10 mouse cellular contexts compared by ENCODE assay signal in the genomic region with DNA sequence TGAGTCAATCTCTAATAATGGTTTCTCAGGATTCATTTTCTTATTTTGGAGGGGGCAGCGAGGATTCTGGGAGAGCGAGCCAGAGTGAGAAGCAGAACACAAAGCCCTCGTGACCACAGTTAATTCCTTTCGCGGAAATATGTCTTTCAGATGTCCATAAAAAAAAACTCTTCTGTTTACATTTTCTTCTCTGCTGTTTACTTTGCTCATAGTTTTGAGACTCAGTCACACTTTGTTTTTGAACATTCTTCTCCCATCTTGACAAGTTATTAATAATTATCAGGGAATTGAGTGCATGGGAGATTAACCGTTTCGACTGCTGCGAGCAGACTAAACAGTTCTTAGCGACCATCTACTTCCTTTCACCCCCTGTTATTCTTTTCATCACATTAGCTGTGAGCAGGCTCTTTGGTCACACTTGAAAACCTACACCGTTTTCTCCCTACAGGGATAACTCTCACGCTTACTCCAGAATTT.
A peak's percentile ranks its signal among the peaks of the same experiment; 100 is the strongest.
DNase-seq lines count a peak whose midpoint lies in the region; ATAC-seq and TF ChIP-seq lines count a peak whose summit lies in the region.
"Had no signal": no experiment of that assay in that cellular context is flagged by ENCODE, and none has a peak within 500 bp of the region (broad histone marks: within the 10 kb centered on the region; RNA-seq: fewer than 3 reads in every experiment).

No protein-coding gene starts in this region.

- peaks cover 20% of the 10 kb centered on the region for H3K4me1 ChIP-seq in heart, embryonic 12.5 days (replicated peaks)
- peaks cover 19% of the 10 kb centered on the region for H3K4me1 ChIP-seq in hindbrain, embryonic 14.5 days (replicated peaks; ENCODE audit: control insufficient read depth, insufficient read depth, low read length)
- peaks cover 16% of the 10 kb centered on the region for H3K4me1 ChIP-seq in midbrain, embryonic 10.5 days

- WGBS in heart, embryonic 12.5 days: 42% methylated on average over 11 of the region's 11 CpGs
- 15% methylated on average over 11 of the region's 11 CpGs for WGBS in hindbrain, embryonic 14.5 days
- WGBS in midbrain, embryonic 10.5 days: 47% methylated on average over 11 of the region's 11 CpGs

- H3K9me3 ChIP-seq in heart, embryonic 12.5 days (replicated peaks): no peaks in the 10 kb centered on the region
- no peaks in the 10 kb centered on the region for H3K9me3 ChIP-seq in hindbrain, embryonic 14.5 days (ENCODE audit: control insufficient read depth, low read length)
- H3K9me3 ChIP-seq in midbrain, embryonic 10.5 days (replicated peaks): no peaks in the 10 kb centered on the region

- TF ChIP-seq CTCF in Patski (IDR thresholded peaks at IDR 0.05): no peak
- TF ChIP-seq CTCF in left cerebral cortex, adult 2 months (IDR thresholded peaks at IDR 0.05): no peak

- 0 out of 2 replicates have a peak, but pooled peaks cover 12% of the 10 kb centered on the region for H3K27me3 ChIP-seq in heart, embryonic 12.5 days (replicated peaks)
- H3K27me3 ChIP-seq in Patski: no peaks in the 10 kb centered on the region
- H3K27me3 ChIP-seq in hindbrain, embryonic 14.5 days (ENCODE audit: control insufficient read depth, insufficient read depth, low read length): no peaks in the 10 kb centered on the region
- H3K27me3 ChIP-seq in midbrain, embryonic 10.5 days (ENCODE audit: low read depth, poor library complexity, severe bottlenecking): no peaks in the 10 kb centered on the region
- H3K27me3 ChIP-seq: CH12.LX had no signal

- intact Hi-C loops in left cerebral cortex, adult 2 months (cut with DNase I): no loop called here

- ATAC-seq in heart, embryonic 12.5 days (ENCODE audit: insufficient number of reproducible peaks, low FRiP score): no peak
- ATAC-seq in Patski: peak; percentile 90
- ATAC-seq in hindbrain, embryonic 14.5 days (ENCODE audit: low FRiP score): no peak
- ATAC-seq in inflammation-experienced regulatory T-cells, adult 6 months: no peak

- POLR2A ChIA-PET in Patski (lab: Charles Lee): no interaction called here

- no peaks in the 10 kb centered on the region for H3K36me3 ChIP-seq in heart, embryonic 12.5 days
- H3K36me3 ChIP-seq in hindbrain, embryonic 14.5 days (replicated peaks; ENCODE audit: control insufficient read depth, insufficient read depth): no peaks in the 10 kb centered on the region
- H3K36me3 ChIP-seq in midbrain, embryonic 10.5 days: no peaks in the 10 kb centered on the region

- H3K27ac ChIP-seq in heart, embryonic 12.5 days (ENCODE audit: poor library complexity, severe bottlenecking): no peak overlapping the region
- H3K27ac ChIP-seq in hindbrain, embryonic 14.5 days: peak overlapping the region; percentile 62; the same call in 1 of the 2 replicates
- H3K27ac ChIP-seq in midbrain, embryonic 10.5 days (replicated peaks): peak overlapping the region; percentile 49; the same call in 1 of the 2 replicates
- H3K27ac ChIP-seq in left cerebral cortex, adult 2 months: no peak overlapping the region
- H3K27ac ChIP-seq: macrophage had no signal

- no peak overlapping the region for H3K4me3 ChIP-seq in heart, embryonic 12.5 days
- no peak overlapping the region for H3K4me3 ChIP-seq in hindbrain, embryonic 14.5 days (replicated peaks; ENCODE audit: low read length)
- H3K4me3 ChIP-seq in midbrain, embryonic 10.5 days: no peak overlapping the region
- H3K4me3 ChIP-seq in left cerebral cortex, adult 2 months: no peak overlapping the region

- H3K4me2 ChIP-seq in heart, embryonic 12.5 days: peak overlapping the region; percentile 39
- H3K4me2 ChIP-seq in hindbrain, embryonic 14.5 days (replicated peaks): peak overlapping the region; percentile 42

- H3K9ac ChIP-seq in heart, embryonic 12.5 days: no peak overlapping the region
- H3K9ac ChIP-seq in hindbrain, embryonic 14.5 days: no peak overlapping the region

- CTCF ChIA-PET in Patski (lab: Charles Lee): interaction anchor here (2.1 kb wide), 1 partner anchor 99 kb away, joined by 6 read pairs; no protein-coding TSS in a partner anchor

- in situ Hi-C loops in Patski (cut with MboI; ENCODE audit: low pct_unique_long_range_greater_than_20kb): no loop called here

- DNase-seq in heart, postnatal 4 days: no peak
- peak; percentile 89 for DNase-seq in Patski (ENCODE audit: low read depth, low spot score)
- DNase-seq in hindbrain, embryonic 14.5 days (ENCODE audit: low spot score): peak; percentile 32
- DNase-seq in midbrain, embryonic 10.5 days (ENCODE audit: low spot score): no peak
- DNase-seq in cerebellum, adult 18-20 months: no peak
- no peak for DNase-seq in left cerebral cortex, adult 2 months (ENCODE audit: extremely low spot score in 1 of 2, low spot score in 2 of 2)

Comparison
In these comparisons a context has a peak if more than half of its experiments do, and no peak if none do; other contexts are left out.
1. H3K27ac ChIP-seq: peak in hindbrain, embryonic 14.5 days (single experiment) and midbrain, embryonic 10.5 days (single experiment); none in heart, embryonic 12.5 days (single experiment) and left cerebral cortex, adult 2 months (single experiment).
2. DNase-seq: peak in Patski (single experiment) and hindbrain, embryonic 14.5 days (single experiment); none in heart, postnatal 4 days (single experiment), midbrain, embryonic 10.5 days (single experiment), cerebellum, adult 18-20 months (0 of 2) and left cerebral cortex, adult 2 months (0 of 2).